Mouse (Mus musculus): ENCODE data around the gene Colq.

Colq gene

DNA sequence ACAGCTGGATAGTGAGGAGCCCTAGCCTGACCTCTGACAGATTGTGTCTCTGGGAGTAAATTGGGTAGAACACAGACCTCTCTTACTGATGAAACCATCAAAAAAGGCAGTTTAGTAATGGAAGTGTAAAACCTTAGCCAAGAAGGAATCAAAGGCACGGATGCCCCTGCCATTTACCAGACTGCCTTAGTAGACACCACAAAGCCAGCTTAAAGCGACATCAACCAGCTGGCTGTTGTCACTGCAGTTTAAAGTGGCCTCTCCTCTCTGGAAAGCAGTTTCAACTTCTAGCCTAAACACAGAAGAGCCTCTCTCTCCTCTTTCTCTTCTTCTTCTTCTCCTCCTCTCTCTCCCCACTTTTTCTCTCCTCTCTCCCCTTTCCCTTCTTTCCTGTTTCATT lies 69.8 kb downstream of the Colq start:
- peak; percentile 37 to 51 for DNase-seq

DNA sequence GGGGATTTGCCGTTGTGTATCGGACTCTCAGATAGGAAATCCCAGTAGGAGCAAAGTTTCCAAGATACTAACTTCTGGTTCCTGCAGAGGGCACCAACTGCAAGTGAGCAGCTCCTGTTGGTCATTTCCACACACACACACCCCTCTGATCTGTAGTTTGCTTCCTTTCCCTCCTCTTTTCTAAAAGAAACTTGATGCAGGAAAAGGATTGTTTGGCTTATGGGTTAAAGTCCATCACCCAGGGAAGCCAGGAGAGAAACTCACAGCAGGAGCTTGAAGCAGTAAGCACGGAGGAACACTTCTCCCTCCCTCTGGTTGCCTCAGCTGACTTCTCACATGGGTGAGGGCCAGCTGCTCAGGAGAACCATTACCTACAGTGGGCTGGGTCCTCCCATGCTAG lies 72.0 kb downstream of the Colq start:
- no peak for DNase-seq

DNA sequence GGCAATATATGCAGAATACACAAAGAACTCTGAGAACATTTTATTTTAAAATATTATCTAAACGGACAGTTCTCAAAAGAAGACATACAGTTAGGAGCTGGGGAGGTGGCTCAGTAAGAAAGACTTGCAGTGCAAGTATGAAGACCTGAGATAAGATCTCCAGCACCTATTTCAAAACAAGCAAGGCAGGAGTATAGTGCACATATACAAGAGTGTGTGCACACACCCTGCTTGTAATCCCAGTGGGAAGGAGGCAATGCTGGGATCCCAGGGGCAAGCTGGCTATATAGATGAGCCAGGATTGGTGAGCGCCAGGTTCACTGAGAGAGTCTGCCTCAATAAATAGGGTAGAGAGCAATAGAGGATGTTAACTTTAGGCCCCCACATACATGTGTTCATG lies 75.2 kb downstream of the Colq start:
- no peak for DNase-seq

DNA sequence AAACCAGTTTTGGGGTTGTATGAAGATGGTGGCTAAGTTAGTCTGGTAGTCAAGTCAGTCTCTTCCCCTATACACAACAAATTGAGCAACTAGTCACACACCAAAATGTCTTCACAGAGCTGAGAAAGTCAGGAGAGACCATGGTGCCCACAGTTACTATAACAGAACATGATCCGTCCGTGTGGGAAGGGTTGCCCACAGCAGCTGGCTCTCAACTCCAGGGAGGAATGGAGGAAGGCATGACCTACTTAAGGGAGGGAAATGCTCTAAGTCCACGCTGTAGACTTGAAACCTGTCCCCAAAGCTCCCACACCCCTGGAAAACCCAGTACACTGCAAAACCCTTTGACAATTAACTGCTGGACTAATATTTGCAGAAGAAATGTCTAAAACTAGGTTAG lies 80.8 kb downstream of the Colq start:
- DNase-seq = no peak

DNA sequence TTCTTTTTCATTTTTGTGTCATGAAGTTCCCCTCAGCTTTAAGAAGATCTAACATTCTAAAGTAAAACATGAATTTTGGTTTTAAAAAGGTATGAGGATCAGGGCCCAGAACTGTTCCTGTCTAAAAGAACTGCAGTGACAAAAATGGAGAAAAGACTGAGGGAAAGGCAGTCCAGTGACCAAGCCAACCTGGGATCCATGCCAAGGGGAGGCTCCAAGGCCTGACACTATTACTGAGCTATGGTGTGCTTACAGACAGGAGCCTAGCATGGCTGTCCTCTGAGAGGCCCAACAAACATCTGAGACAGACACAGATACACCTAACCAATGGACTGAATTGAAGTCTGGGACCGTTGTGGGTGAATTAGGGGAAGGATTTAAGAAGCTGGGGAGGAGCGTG lies 81.2 kb downstream of the Colq start:
- peak; percentile 52 to 75 for DNase-seq

DNA sequence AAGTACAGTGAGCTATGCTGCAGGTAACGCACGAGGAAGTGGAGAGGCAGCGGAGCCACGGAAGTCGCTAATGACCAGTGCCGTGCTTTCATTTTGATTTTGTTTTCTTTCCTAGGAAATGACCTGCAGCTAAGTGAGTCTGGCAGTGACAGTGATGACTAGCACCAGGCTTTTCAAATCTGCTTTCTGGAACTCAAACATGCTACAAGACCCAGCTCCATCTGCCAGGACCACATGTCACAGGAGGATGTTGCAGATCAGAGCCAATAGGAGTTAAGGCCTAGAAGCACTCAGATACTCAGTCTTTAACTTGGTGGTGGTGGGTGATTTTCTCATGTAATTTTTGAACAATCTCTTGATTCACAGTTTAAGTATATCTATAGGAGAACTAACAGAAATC lies 84.7 kb downstream of the Colq start:
- peak; percentile 76 to 81 for DNase-seq

DNA sequence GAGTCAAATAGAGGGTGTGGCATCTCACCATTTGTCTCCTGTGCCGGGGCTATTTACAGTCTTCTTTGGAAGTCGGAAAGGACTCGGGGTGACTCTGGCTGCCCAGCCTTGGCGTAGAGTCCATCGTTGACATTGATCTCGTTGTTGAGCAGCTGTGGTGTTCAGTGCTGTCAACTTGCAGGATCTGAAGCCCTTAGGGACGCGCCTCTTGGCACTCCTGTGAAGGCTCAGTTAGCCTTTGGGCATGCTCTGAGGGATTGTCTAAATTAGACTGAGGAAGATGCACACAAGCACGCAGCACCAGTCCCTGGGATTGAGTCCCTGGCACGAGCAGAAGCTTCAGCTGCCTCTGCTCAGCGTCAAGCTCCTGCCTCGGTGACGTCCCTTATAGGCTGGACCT lies 87.7 kb downstream of the Colq start:
- no peak for DNase-seq

DNA sequence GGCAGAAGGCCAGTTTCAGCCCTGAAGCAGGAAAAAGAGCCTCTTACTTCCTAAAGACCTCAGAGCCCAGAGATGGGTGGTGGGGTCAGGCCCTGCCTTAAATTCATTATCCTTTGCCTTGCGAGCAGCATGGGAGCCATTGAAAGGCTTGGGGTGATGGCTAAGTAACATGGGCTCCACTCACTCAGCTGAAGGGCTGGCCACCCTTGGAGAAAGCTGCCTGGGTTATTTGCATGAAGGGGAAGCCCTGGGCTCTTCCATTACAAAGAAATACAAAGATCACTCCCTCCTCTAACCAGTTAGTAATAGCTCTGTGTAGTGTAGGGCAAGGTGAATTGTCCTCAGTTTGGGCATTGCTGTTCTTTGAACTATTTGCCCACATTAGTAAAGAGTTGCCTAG lies 91.6 kb downstream of the Colq start:
- DNase-seq = no peak

DNA sequence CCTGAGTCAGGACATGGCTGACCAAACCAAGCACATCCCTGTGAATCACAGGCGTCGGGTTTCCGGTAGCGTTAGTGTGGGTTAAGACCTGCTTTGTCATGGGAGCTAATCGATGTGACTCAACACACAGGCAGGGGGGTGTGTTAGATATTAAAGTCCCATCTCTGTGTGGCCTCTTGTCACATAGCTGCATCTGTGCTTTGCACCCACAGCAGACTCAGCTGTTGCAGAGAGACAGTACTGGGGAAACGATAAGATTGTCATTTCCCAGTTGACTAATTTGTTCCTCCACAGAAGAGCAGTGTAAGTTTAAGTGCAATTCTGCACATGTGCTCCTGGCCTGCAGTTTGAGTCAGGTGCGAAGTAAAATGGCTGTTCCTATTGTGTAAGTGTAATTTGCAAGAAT lies 94.9 kb downstream of the Colq start:
- no peak for DNase-seq

DNA sequence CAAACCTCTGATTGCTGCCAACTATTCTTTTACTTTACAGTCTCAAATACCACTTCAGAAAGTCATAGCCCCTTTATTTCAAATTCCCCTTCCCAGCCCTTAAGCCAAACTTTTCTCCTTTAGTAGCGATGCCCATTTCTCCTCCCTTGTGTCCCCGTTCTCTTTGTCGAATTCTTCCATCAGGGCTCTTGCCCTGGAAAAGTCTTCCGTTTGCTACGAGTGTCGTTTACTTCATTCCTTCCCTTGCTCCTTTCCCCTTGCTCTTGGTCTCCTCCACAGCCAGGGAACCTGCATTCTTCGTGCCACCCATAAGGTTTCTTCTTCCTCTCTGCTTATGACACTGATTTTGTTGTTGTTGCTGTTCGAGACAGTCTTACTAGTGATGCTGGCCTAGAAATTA lies 95.6 kb downstream of the Colq start:
- no peak for DNase-seq

DNA sequence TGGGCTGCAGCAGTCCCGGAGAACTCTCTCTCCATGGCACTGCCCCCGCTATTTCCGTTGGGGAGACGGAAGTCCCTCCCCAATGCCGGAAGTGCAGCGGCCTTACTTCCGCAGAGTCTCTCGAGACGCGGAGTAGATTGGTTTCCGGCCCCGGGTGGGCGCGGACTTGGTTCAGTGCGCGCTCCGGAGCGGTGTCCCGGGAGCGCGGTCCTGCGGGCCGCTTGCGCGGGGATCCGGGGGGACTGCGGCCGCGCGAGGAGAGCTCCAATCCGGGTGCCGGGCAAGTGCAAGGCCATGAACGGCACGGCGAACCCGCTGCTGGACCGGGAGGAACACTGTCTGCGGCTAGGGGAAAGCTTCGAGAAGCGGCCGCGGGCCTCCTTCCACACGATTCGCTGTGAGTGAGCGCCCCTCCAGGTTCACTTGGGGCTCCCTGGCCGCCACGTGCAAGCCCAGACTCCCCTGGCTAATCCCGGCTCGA lies 96.1 kb downstream of the Colq start, which contains the start of gene Mettl6:
Gene Mettl6 (minus strand): TSS at position 66 of the 481 bp plus-strand sequence.
- DNase-seq = peak; percentile 90 to 94

DNA sequence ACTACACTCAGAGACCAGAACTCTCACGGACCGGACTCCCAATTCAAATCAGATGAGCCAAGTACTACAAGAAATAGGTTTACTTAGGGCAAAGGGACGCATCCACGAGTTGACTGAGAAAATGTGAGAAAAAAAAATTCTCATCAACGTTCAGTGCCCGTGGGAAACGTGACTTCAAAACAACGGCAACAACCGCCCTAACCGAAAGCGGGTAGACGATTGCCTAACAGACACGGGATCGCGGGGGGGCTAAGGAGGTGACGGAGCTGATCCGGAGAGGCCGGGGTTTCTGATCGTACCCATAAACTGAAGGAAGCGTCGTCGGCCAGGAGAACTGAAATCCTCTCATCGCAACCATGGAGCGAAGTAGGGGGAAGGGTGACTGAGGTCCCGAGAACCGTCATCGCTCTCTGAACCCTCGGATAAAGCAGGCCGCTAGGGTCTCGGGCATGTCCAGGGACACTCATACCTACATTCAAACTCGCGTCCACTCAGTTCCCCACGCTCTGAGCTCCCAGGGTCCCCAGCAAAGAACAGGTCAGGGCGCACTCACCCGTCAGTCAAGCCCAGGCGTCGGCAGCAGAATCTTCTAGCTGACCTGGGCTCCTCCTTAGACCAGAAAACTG lies 96.7 kb downstream of the Colq start, which contains the start of gene Eaf1:
Gene Eaf1 (plus strand): TSS at position 51 of the 626 bp plus-strand sequence.
- peak in 1 of 2 experiments; percentile 42 for DNase-seq

DNA sequence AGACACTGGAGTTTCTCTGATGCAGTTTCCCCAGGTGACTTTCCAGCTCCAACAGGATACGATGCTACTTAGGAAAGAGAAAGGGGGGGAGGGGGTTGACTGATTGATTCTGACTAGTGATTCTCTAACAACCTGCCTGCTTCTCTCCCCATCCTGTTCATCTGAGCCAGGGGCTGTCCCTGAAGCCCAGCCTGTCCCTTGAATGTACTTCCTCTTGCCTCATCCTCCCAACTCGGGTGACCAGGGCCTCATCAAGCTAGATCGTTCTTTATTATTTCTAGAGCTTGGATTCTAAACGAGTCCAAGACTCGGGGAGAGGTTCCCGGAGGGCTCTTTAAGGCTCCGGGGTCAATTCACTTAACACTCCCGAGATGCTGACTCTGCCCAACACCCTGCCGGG lies 97.2 kb downstream of the Colq start:
- no peak for DNase-seq

DNA sequence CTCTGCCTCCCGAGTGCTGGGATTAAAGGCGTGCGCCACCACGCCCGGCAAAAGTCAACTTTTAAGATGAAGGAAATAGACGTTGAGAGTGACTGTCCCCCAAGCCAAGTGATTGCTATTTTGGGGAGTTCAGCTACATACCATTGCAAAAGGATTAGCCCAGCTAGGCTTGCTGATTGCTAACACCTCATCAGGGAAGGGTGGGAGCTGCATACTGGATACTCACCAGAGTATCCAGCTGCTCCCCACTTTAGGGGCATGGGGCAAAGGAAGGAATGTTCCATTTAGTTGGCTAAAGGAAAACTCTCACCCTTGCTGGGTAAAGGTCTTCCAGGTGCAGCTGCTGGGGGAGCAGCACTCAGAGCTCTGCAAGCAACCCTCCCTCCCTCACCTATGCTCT lies 103.1 kb downstream of the Colq start:
- DNase-seq = no peak

DNA sequence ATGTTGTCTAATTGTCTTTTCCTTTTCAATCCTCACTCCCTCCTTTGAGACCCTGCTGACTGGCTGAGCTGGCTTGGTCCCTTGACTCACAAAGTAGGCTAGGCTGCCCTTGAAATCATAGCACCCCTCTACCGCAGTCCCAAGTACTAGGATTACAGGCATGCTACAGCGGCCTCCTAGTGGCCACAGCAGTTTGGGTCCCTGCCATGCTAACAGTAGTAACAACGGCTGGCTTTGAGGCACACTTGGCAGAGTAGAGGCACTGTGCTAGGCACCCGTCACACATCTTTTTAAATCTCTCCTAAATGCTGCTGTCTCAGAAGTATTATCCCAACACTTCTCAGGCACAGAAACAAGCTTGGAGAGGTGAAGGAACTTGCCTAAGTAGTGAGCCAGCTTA lies 104.7 kb downstream of the Colq start:
- no peak for DNase-seq

DNA sequence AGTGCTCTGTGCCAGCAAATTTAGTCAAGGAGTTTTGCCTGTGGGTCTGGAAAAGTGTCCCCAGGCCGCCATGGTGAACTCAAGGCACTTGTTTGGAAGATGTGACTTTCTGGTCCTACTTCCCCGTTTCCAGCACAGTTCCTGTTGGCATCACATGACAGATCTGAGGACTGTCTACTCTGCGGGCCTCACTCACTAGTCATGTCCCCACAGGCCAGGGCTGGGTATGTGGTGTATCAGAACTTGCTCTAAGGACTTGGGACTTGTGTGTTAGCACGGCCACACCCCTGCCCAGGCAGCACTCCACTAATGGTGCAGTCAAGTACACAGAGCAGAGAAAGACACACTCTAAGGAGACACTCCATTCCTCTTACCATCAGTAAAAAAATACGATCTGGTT lies 108.7 kb downstream of the Colq start:
- DNase-seq = no peak

DNA sequence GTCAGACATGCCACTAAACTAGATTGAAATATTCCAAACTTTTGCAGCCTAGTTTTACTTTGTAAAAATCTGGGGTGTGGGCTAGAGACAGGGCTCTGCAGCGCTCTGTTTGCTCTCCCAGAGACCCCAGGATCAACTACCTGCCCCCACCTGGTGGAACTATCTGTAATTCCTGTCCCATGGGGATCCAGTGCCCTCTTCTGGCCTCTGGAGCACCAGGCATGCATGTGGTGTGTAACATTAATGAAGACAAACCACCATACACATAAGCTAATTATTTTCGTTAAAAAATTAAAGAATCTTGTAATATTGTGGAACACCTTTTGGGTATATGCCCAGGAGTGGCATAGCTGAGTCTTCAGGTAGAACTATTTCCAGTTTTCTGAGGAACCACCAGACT lies 117.8 kb downstream of the Colq start:
- DNase-seq = no peak
